Mouse (Mus musculus): ENCODE data around the gene Alcam. TPM values are rescaled to one million over a fixed set of nuclear protein-coding genes. Genes with fewer than 3 reads are reported as not detected.

Gene Alcam
- polyA plus RNA-seq, 1 experiment: 39.1 TPM

DNA sequence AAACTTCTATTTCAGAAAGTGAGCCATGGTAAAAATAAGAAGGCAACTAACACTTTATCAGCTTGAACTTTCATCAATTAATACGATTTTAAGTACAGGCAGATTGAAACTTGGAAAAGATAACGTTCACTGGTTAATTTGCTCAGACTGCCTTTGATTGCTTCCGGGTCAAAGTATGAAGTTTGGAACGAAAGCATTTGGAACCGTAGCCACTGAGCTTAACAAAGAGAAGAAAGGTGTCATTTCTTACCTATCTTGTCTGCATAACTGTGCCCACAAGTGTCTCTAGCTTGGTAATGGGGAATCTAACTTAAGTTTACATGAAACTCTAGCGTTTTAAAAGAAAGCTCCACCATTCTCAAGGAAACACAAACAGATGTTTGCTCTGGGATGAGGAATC is 14.9 kb downstream of the Alcam start:
- DNase-seq (ENCODE audit: low read depth): no peak
- TF ChIP-seq CTCF (IDR thresholded peaks at IDR 0.05; ENCODE audit: borderline replicate concordance, extremely low read depth, insufficient read depth, insufficient read length) (no peak), POLR2A (IDR thresholded peaks at IDR 0.05; ENCODE audit: borderline replicate concordance, extremely low read depth, insufficient read depth, insufficient read length, poor library complexity, severe bottlenecking) (no peak)

DNA sequence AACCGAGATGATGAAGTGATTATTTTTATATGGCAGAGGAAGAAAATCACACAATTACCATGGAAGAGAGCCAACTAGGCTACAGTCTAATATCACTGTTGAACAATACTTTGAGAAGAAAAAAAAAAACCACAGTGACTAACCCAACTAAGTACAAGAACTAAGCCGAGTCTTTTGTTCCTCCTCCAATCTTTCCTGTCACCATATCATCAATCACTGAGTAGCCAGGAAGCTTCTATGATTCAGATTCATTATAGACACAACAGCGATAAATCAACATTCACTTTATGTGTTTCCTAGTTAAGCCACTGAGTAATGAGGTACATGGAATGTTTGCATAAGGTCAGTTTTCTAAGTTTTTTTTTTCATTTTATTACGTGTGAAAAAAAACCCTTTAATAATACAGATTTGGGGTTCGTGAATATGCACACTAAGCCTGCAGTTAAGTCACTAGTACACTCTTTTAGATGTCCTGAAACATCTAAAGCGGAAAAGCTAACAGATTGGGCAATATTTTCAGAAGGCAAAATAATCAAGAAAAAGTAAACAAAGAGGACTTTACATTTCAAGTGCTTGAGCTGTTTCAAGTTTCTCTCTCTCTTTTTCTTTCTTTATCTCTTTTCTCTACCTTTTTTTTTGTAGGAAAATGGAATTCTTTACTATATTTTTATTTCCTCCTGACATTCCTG is 15.5 kb downstream of the Alcam start:
- no peak for DNase-seq (ENCODE audit: low read depth)
- no peak for TF ChIP-seq CTCF (IDR thresholded peaks at IDR 0.05; ENCODE audit: borderline replicate concordance, extremely low read depth, insufficient read depth, insufficient read length)
- no peak for TF ChIP-seq POLR2A (IDR thresholded peaks at IDR 0.05; ENCODE audit: borderline replicate concordance, extremely low read depth, insufficient read depth, insufficient read length, poor library complexity, severe bottlenecking)

DNA sequence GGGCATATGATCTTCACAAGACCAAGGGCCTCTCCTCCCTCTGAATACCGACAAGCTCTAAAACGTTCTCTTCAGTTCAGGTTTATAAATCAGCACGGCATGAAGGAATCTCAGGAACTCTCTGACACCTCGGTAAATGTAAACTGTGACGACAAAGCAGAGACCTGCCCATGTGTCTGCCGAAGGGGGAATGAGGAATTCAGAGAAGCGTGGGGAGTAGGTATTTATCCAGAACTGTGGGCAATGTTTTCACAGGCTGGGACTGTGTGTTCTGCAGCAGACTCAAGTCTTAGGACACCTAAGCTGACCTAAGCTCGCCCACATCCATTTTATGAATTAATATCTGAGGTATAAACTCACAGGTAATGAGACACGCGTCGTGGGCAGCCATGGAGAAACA is 20.7 kb downstream of the Alcam start:
- TF ChIP-seq CTCF (IDR thresholded peaks at IDR 0.05; ENCODE audit: borderline replicate concordance, extremely low read depth, insufficient read depth, insufficient read length): no peak

DNA sequence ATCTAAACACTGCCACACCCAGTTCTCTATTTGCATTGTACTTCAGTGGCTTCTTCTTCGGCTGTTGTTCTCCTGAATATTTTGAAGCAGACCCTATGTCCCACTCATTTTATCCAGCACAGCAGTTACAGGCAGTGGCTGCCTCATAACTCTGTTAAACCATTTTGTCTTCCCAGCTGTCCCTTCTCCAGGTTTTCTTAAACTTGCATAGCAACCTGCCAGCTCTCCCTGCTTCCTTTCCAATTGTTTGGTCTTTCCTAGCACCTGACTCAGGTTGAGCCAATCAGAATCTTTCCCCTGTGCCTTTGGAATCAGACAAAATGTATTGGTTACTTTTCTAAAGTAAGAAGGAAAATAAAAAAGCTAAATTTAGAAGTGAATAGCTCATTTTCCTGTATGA is 21.8 kb downstream of the Alcam start:
- TF ChIP-seq CTCF (IDR thresholded peaks at IDR 0.05; ENCODE audit: borderline replicate concordance, extremely low read depth, insufficient read depth, insufficient read length): no peak
- TF ChIP-seq POLR2A (IDR thresholded peaks at IDR 0.05; ENCODE audit: borderline replicate concordance, extremely low read depth, insufficient read depth, insufficient read length, poor library complexity, severe bottlenecking): no peak
- no peak for DNase-seq (ENCODE audit: low read depth)

More for the DNA sequence above, 20.7 kb downstream of the Alcam start:
- DNase-seq (ENCODE audit: low read depth): no peak

DNA sequence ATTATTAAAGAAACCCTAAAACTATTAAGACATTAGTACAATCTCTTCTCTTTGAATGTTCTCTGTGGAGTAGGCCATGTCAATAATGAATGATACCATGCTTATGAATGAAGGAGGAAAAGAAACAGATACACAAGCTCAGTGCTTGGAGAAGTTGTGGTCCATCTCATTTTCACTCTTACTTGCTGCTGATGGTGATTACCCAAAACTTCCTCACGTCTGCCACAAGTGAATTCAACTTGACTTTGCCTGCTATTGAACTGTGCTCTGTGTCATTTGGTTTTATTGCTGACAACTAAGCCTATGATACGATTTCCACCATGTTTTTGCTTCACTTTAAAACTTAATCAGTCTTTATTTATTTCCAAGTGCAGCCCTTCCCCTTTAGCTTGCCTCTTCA is 22.3 kb downstream of the Alcam start:
- TF ChIP-seq POLR2A (IDR thresholded peaks at IDR 0.05; ENCODE audit: borderline replicate concordance, extremely low read depth, insufficient read depth, insufficient read length, poor library complexity, severe bottlenecking) (no peak), CTCF (IDR thresholded peaks at IDR 0.05; ENCODE audit: borderline replicate concordance, extremely low read depth, insufficient read depth, insufficient read length) (no peak)
- DNase-seq (ENCODE audit: low read depth): no peak

- peak; percentile 36 for DNase-seq (ENCODE audit: low read depth)
- TF ChIP-seq CTCF (IDR thresholded peaks at IDR 0.05; ENCODE audit: borderline replicate concordance, extremely low read depth, insufficient read depth, insufficient read length) (no peak), POLR2A (IDR thresholded peaks at IDR 0.05; ENCODE audit: borderline replicate concordance, extremely low read depth, insufficient read depth, insufficient read length, poor library complexity, severe bottlenecking) (no peak)
These were observed 23.8 kb downstream of the Alcam start for GRCm38 (mm10) chr16:52430073-52430472.

GRCm38 (mm10) chr16:52429661-52430060 is 24.2 kb downstream of the Alcam start:
- peak; percentile 55 for DNase-seq (ENCODE audit: low read depth)

DNA sequence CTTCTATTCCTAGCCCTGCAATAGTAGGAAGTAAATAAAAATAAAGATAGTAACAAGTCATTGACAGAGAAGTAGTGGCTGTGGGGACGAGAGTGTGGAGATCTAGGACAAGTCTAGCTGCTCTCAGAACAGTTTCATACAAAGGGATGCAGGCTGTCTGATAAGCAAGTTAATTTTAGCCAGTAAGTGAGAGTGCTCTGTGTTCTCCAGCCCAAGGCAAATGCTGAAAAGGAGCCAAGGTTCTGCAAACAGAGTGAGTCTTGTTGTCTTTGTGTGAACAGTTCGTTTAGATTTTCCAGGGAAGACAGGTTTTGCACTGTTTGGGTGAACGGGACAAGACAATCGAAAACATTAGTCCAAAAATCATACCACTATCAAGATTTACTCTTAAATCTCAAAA is 25.4 kb downstream of the Alcam start:
- peak; percentile 74 for DNase-seq (ENCODE audit: low read depth)
- TF ChIP-seq CTCF (IDR thresholded peaks at IDR 0.05; ENCODE audit: borderline replicate concordance, extremely low read depth, insufficient read depth, insufficient read length) (no peak), POLR2A (IDR thresholded peaks at IDR 0.05; ENCODE audit: borderline replicate concordance, extremely low read depth, insufficient read depth, insufficient read length, poor library complexity, severe bottlenecking) (no peak)

More at GRCm38 (mm10) chr16:52429661-52430060, 24.2 kb downstream of the Alcam start:
- no peak for TF ChIP-seq CTCF (IDR thresholded peaks at IDR 0.05; ENCODE audit: borderline replicate concordance, extremely low read depth, insufficient read depth, insufficient read length)
- TF ChIP-seq POLR2A (IDR thresholded peaks at IDR 0.05; ENCODE audit: borderline replicate concordance, extremely low read depth, insufficient read depth, insufficient read length, poor library complexity, severe bottlenecking): no peak

DNA sequence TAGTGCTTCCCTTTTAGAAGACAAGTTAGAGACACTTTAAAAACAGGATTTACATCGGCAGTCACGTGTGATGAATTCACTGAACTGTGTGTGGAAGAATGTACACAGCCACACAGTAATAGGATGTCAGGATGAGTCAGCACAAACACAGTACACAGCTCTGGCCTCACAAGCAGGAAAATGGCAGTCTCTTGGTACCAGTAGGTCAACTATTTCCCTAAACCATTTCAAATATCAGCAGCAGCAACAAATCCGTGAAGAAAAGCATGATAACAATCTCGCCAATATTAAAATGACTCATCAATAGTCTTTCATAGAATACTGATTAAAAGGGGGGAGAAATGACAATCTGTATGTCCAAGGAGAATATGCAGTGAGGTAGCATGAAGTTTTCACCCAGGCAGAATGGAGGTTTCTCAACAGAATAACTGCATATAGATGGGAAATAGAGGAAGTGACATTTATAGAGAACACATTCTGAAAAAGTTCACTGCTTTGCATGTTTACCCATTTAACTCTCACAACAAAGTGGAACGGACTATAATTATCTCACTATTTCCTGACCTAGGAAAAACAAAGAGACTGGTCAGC is 35.2 kb downstream of the Alcam start:
- peak; percentile 27 for DNase-seq (ENCODE audit: low read depth)
- TF ChIP-seq CTCF (IDR thresholded peaks at IDR 0.05; ENCODE audit: borderline replicate concordance, extremely low read depth, insufficient read depth, insufficient read length) (no peak), POLR2A (IDR thresholded peaks at IDR 0.05; ENCODE audit: borderline replicate concordance, extremely low read depth, insufficient read depth, insufficient read length, poor library complexity, severe bottlenecking) (no peak)

GRCm38 (mm10) chr16:52417982-52418381 is 35.9 kb downstream of the Alcam start:
- DNase-seq (ENCODE audit: low read depth): no peak
- TF ChIP-seq POLR2A (IDR thresholded peaks at IDR 0.05; ENCODE audit: borderline replicate concordance, extremely low read depth, insufficient read depth, insufficient read length, poor library complexity, severe bottlenecking) (no peak), CTCF (IDR thresholded peaks at IDR 0.05; ENCODE audit: borderline replicate concordance, extremely low read depth, insufficient read depth, insufficient read length) (no peak)

DNA sequence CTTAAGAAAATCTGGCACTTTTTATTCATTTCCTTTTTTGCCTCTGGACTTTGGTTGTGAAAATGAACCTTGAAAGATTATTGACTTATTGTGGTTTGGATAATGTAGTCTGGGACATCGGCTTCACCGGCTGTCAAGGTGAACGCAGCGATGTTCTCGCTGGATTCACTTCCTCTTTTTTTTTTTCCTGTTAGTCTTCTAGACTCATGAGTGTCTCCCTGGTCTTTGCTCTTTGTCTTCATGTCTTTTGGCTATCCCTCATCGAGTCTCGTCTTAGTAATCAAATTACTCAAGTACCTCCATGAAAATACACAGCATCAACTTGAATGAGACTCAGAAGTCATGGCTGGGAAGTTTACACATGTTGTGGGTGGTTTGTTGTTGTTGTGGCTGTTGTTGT is 36.7 kb downstream of the Alcam start:
- no peak for TF ChIP-seq POLR2A (IDR thresholded peaks at IDR 0.05; ENCODE audit: borderline replicate concordance, extremely low read depth, insufficient read depth, insufficient read length, poor library complexity, severe bottlenecking)
- TF ChIP-seq CTCF (IDR thresholded peaks at IDR 0.05; ENCODE audit: borderline replicate concordance, extremely low read depth, insufficient read depth, insufficient read length): no peak
- no peak for DNase-seq (ENCODE audit: low read depth)

GRCm38 (mm10) chr16:52413714-52414113 is 40.2 kb downstream of the Alcam start:
- TF ChIP-seq CTCF (IDR thresholded peaks at IDR 0.05; ENCODE audit: borderline replicate concordance, extremely low read depth, insufficient read depth, insufficient read length): no peak
- TF ChIP-seq POLR2A (IDR thresholded peaks at IDR 0.05; ENCODE audit: borderline replicate concordance, extremely low read depth, insufficient read depth, insufficient read length, poor library complexity, severe bottlenecking): no peak
- no peak for DNase-seq (ENCODE audit: low read depth)
